Comparison of ENCODE assay signal across 9 mouse cellular contexts in the genomic region with DNA sequence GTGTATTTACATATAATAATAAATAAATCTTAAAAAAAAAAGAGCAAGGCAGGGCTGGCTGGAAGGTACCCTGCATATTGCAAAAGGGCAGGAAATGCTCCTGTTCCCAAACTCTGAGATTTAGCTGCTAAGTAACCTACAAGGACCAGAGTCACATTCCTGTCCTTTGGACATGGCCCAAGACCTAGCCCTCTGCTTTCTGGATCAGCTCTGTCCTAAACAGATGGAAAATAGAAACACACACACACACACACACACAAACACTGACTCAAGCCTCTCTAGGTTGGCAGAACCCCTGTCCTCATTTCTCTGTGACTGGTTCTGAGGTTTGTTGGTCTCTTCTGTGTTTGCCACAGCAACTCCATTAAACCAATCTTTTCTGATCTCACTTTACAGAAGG. TPM values are rescaled to one million over a fixed set of nuclear protein-coding genes. Genes with fewer than 3 reads are reported as not detected.
DNase-seq lines count a peak whose midpoint lies in the region; ATAC-seq and TF ChIP-seq lines count a peak whose summit lies in the region.
"Had no signal": no experiment of that assay in that cellular context is flagged by ENCODE, and none has a peak within 500 bp of the region (broad histone marks: within the 10 kb centered on the region; RNA-seq: fewer than 3 reads in every experiment).

No protein-coding gene starts in this region.

- no peak for ATAC-seq in forebrain, embryonic 12.5 days (ENCODE audit: low FRiP score)
- no peak for ATAC-seq in forebrain, embryonic 13.5 days
- ATAC-seq: activated CD4-positive, CD25-positive, alpha-beta regulatory T cell, adult 4 months; forebrain, embryonic 15.5 days had no signal

- H3K27ac ChIP-seq in forebrain, embryonic 12.5 days: 0 out of 2 replicates have a peak overlapping the region, but pooled peaks have one; percentile 25
- H3K27ac ChIP-seq in forebrain, embryonic 13.5 days: no peak overlapping the region
- H3K27ac ChIP-seq in kidney, adult 2 months (ENCODE audit: insufficient read depth, low read depth, low read length): peak overlapping the region; percentile 34; the same call in 1 of the 2 replicates
- H3K27ac ChIP-seq: forebrain, embryonic 15.5 days had no signal

- TF ChIP-seq POLR2A in kidney, adult 2 months (IDR thresholded peaks at IDR 0.05; ENCODE audit: low read depth, low read length): no peak

- H3K4me2 ChIP-seq in forebrain, embryonic 12.5 days: no peak overlapping the region
- no peak overlapping the region for H3K4me2 ChIP-seq in forebrain, embryonic 13.5 days
- H3K4me2 ChIP-seq: forebrain, embryonic 15.5 days had no signal

- H3K9me3 ChIP-seq in forebrain, embryonic 12.5 days: no peaks in the 10 kb centered on the region
- H3K9me3 ChIP-seq in forebrain, embryonic 13.5 days (replicated peaks): no peaks in the 10 kb centered on the region
- H3K9me3 ChIP-seq: forebrain, embryonic 15.5 days had no signal

- no peak for TF ChIP-seq CTCF in kidney, adult 2 months (conservative IDR thresholded peaks at IDR 0.05; ENCODE audit: insufficient read depth, insufficient read length, low read depth, low read length)

- peak; percentile 71 for DNase-seq in kidney, adult 2 months
- no peak for DNase-seq in kidney, adult 8-10 months
- DNase-seq in 3T3-L1 (ENCODE audit: low read depth, low spot score): peak; percentile 69
- DNase-seq in kidney, postnatal 14 days: peak; percentile 71
- DNase-seq in ovary, adult 18-20 months (ENCODE audit: low spot score): no peak

- H3K9ac ChIP-seq in forebrain, embryonic 12.5 days: no peak overlapping the region
- H3K9ac ChIP-seq in forebrain, embryonic 13.5 days: no peak overlapping the region
- H3K9ac ChIP-seq: forebrain, embryonic 15.5 days had no signal

- H3K27me3 ChIP-seq in forebrain, embryonic 12.5 days: no peaks in the 10 kb centered on the region
- H3K27me3 ChIP-seq in forebrain, embryonic 13.5 days: no peaks in the 10 kb centered on the region
- H3K27me3 ChIP-seq in kidney, adult 2 months (replicated peaks; ENCODE audit: control insufficient read depth, insufficient read depth, low read length): no peaks in the 10 kb centered on the region
- H3K27me3 ChIP-seq: forebrain, embryonic 15.5 days had no signal

- H3K36me3 ChIP-seq in forebrain, embryonic 12.5 days (replicated peaks): peaks cover 80% of the 10 kb centered on the region
- H3K36me3 ChIP-seq in forebrain, embryonic 13.5 days (ENCODE audit: poor library complexity, severe bottlenecking): peaks cover 84% of the 10 kb centered on the region
- no peaks in the 10 kb centered on the region; the same call in 1 of the 2 replicates for H3K36me3 ChIP-seq in kidney, adult 2 months (ENCODE audit: control insufficient read depth, insufficient read depth, low read length)

- peaks cover 30% of the 10 kb centered on the region for H3K4me1 ChIP-seq in forebrain, embryonic 12.5 days
- H3K4me1 ChIP-seq in forebrain, embryonic 13.5 days: peaks cover 39% of the 10 kb centered on the region
- peaks cover 50% of the 10 kb centered on the region for H3K4me1 ChIP-seq in kidney, adult 2 months (ENCODE audit: control insufficient read depth, insufficient read depth, low read length)

- H3K4me3 ChIP-seq in forebrain, embryonic 12.5 days (replicated peaks): no peak overlapping the region
- H3K4me3 ChIP-seq in forebrain, embryonic 13.5 days: no peak overlapping the region
- H3K4me3 ChIP-seq in kidney, adult 2 months (ENCODE audit: insufficient read depth, low read depth, low read length): no peak overlapping the region
- H3K4me3 ChIP-seq: forebrain, embryonic 15.5 days had no signal

RNA-seq across cellular contexts. Expression of gene Sema3b, which starts 11.9 kb away (rescaled TPM):
- 1.7 and 2.6 TPM in 2 replicates for polyA plus RNA-seq in forebrain, embryonic 12.5 days (2016; fragmentation: Nextera tagmentation; extraction: Ambion mirVana)
- 1.8 and 2.0 TPM in 2 replicates for polyA plus RNA-seq in forebrain, embryonic 13.5 days (2015; fragmentation: Nextera tagmentation; extraction: Ambion mirVana)
- 63.3 and 78.8 TPM in 2 replicates for polyA plus RNA-seq in kidney, adult 2 months (2012; rRNA removed)
- polyA plus RNA-seq: activated CD4-positive, CD25-positive, alpha-beta regulatory T cell, adult 4 months had no signal

RNA-seq across cellular contexts. Expression of gene Gnai2, which starts 14.2 kb away (rescaled TPM):
- 570 and 587 TPM in 2 replicates for polyA plus RNA-seq in forebrain, embryonic 12.5 days (2016; fragmentation: Nextera tagmentation; extraction: Ambion mirVana)
- polyA plus RNA-seq in forebrain, embryonic 13.5 days (2015; fragmentation: Nextera tagmentation; extraction: Ambion mirVana): 397 and 426 TPM in 2 replicates
- polyA plus RNA-seq in kidney, adult 2 months (2012; rRNA removed): 356 and 366 TPM in 2 replicates

RNA-seq across cellular contexts. Expression of gene Ifrd2, which starts 33.5 kb away (rescaled TPM):
- 22.1 and 26.3 TPM in 2 replicates for polyA plus RNA-seq in forebrain, embryonic 12.5 days (2016; fragmentation: Nextera tagmentation; extraction: Ambion mirVana)
- polyA plus RNA-seq in forebrain, embryonic 13.5 days (2015; fragmentation: Nextera tagmentation; extraction: Ambion mirVana): 15.4 and 20.8 TPM in 2 replicates
- polyA plus RNA-seq in kidney, adult 2 months (2012; rRNA removed): 50.5 and 57.8 TPM in 2 replicates

RNA-seq across cellular contexts. Expression of gene Hyal3, which starts 40.3 kb away (rescaled TPM):
- polyA plus RNA-seq in forebrain, embryonic 12.5 days (2016; fragmentation: Nextera tagmentation; extraction: Ambion mirVana): 0.80 and 1.2 TPM in 2 replicates
- 1.1 and 1.5 TPM in 2 replicates for polyA plus RNA-seq in forebrain, embryonic 13.5 days (2015; fragmentation: Nextera tagmentation; extraction: Ambion mirVana)
- 1.6 and 2.1 TPM in 2 replicates for polyA plus RNA-seq in kidney, adult 2 months (2012; rRNA removed)

RNA-seq across cellular contexts. Expression of gene Naa80, which starts 42.3 kb away (rescaled TPM):
- polyA plus RNA-seq in forebrain, embryonic 12.5 days (2016; fragmentation: Nextera tagmentation; extraction: Ambion mirVana): 13.7 and 14.2 TPM in 2 replicates
- 14.5 and 17.9 TPM in 2 replicates for polyA plus RNA-seq in forebrain, embryonic 13.5 days (2015; fragmentation: Nextera tagmentation; extraction: Ambion mirVana)
- polyA plus RNA-seq in kidney, adult 2 months (2012; rRNA removed): 43.0 and 62.8 TPM in 2 replicates

Comparison
In these comparisons a context has a peak if more than half of its experiments do, and no peak if none do; other contexts are left out.
1. DNase-seq: peak in kidney, adult 2 months (single experiment), 3T3-L1 (single experiment) and kidney, postnatal 14 days (single experiment); none in kidney, adult 8-10 months (0 of 2) and ovary, adult 18-20 months (single experiment).
2. RNA of gene Sema3b, which starts 11.9 kb away (polyA plus RNA-seq): 63.3 to 78.8 TPM in kidney, adult 2 months; 1.7 to 2.6 TPM in forebrain, embryonic 12.5 days and 1.8 to 2.0 TPM in forebrain, embryonic 13.5 days; every median in the first group is over 10 times any median in the second.